Mouse (Mus musculus) stomach, postnatal 0 days (tissue): ENCODE data around the gene Sart1. TPM values are rescaled to one million over a fixed set of nuclear protein-coding genes. Genes with fewer than 3 reads are reported as not detected.
"Not testable (repeated sequence)": the region's sequence is repeated elsewhere in the genome, so short reads cannot be mapped to it uniquely, and the experiment has no call there.

ENCODE experiments used
- ATAC-seq: fragments of 200-750 bp; cut with Nextera tagmentation; 2 replicates; pipeline ENCODE4 v1.8.0; 2017; ENCODE audit not compliant: low FRiP score, low TSS enrichment
- DNase-seq: peaks from one replicate; pipeline ENCODE4 v3.0.0-alpha.2; 2016; ENCODE audit warnings: low spot score
- H3K27ac ChIP-seq: fragments of 300-500 bp; sonication (generic); replicated peaks from 2 replicates; pipeline ENCODE4 v1.5.1; 2014; ENCODE audit warnings: mild to moderate bottlenecking, control low read depth
- H3K27me3 ChIP-seq: fragments of 300-500 bp; sonication (generic); 2 replicates; pipeline ENCODE4 v1.6.1; 2014; ENCODE audit warnings: low read length; ENCODE audit not compliant: control insufficient read depth, insufficient read depth
- H3K36me3 ChIP-seq: fragments of 300-500 bp; sonication (generic); 2 replicates; pipeline ENCODE4 v1.6.1; 2014; ENCODE audit warnings: low read length, mixed read lengths; ENCODE audit not compliant: control insufficient read depth, insufficient read depth
- H3K4me1 ChIP-seq: fragments of 300-500 bp; sonication (generic); replicated peaks from 2 replicates; pipeline ENCODE4 v1.6.1; 2014; ENCODE audit warnings: antibody characterized with exemption; ENCODE audit not compliant: control insufficient read depth, insufficient read depth
- H3K4me2 ChIP-seq: fragments of 300-500 bp; sonication (generic); replicated peaks from 2 replicates; pipeline ENCODE4 v1.6.1; 2014; ENCODE audit warnings: low read depth, mild to moderate bottlenecking, control low read depth, moderate library complexity
- H3K4me3 ChIP-seq: fragments of 300-500 bp; sonication (generic); 2 replicates; pipeline ENCODE4 v1.5.1; 2014; ENCODE audit warnings: low read depth, low read length, control low read depth
- H3K9ac ChIP-seq: fragments of 300-500 bp; sonication (generic); 2 replicates; pipeline ENCODE4 v1.6.1; 2014; ENCODE audit warnings: mild to moderate bottlenecking, low read length, control low read depth, mixed read lengths
- H3K9me3 ChIP-seq: fragments of 300-500 bp; sonication (generic); 2 replicates; pipeline ENCODE4 v1.6.1; 2016; ENCODE audit warnings: low read length; ENCODE audit not compliant: control insufficient read depth
- CTCF ChIP-seq: IDR thresholded peaks from 2 replicates; pipeline ENCODE4 v1.5.1; 2016; ENCODE audit warnings: antibody characterized with exemption, low read depth, mild to moderate bottlenecking, moderate library complexity
- EP300 ChIP-seq: optimal IDR thresholded peaks from 2 replicates; pipeline ENCODE3; 2016; ENCODE audit warnings: antibody characterized with exemption
- WGBS: fragments of 180-500 bp; shearing (Covaris S2); extraction: QIAGEN DNeasy Blood & Tissue Kit; methylation state at CpG from one replicate; pipeline ENCODE4 v1.1.7; 2014; 5-methylcytosine and 5-hydroxymethylcytosine counted together
- polyA plus RNA-seq: library from polyadenylated mRNA; unstranded; fragments of >200 nt; fragmentation: Nextera tagmentation; extraction: Ambion mirVana; gene quantifications from 2 replicates; pipeline ENCODE4 v1.2.1, GENCODE M21; 2015

The Sart1 gene
- polyA plus RNA-seq, 1 experiment from 2014 or later, result 30.9 TPM

- Histone ChIP-seq H3K4me2 (peak overlapping the region; percentile 74), H3K27ac (peak overlapping the region; percentile 98), H3K4me3 (peak overlapping the region; percentile 59), H3K9ac (peak overlapping the region; percentile 88)
- not testable (repeated sequence) for H3K36me3 ChIP-seq, H3K4me1 ChIP-seq, H3K9me3 ChIP-seq, H3K27me3 ChIP-seq
- ATAC-seq (peak; percentile 83), DNase-seq (peak; percentile 68)
- 16% methylated on average over 20 of the region's 25 CpGs for WGBS
- TF ChIP-seq CTCF, result peak; percentile 32
Observed at GRCm38 (mm10) chr19:5406531-5407126, 18.1 kb upstream of the Sart1 start.

GRCm38 (mm10) chr19:5405924-5406323 is 17.4 kb upstream of the Sart1 start:
- H3K4me2 ChIP-seq, result peak overlapping the region; percentile 47
- no peaks in the 10 kb centered on the region for H3K9me3 ChIP-seq
- DNase-seq (no peak), ATAC-seq (no peak)
- H3K9ac ChIP-seq, result peak overlapping the region; percentile 50
- H3K4me3 ChIP-seq, result peak overlapping the region; percentile 32
- H3K27ac ChIP-seq, result peak overlapping the region; percentile 65
- no peaks in the 10 kb centered on the region for H3K4me1 ChIP-seq
- WGBS, result 15% methylated on average over 7 of the region's 7 CpGs
- peaks cover 2% of the 10 kb centered on the region; the same call in 1 of the 2 replicates for H3K36me3 ChIP-seq
- no peak for TF ChIP-seq EP300
- no peaks in the 10 kb centered on the region for H3K27me3 ChIP-seq

- H3K9me3 ChIP-seq, result no peaks in the 10 kb centered on the region
- WGBS, result 70% methylated on average over 8 of the region's 8 CpGs
- DNase-seq, result no peak
- H3K4me2 ChIP-seq, result no peak within 1 kb of the TSS
- no peak for TF ChIP-seq EP300
- TF ChIP-seq CTCF, result 0 out of 2 replicates have a peak, but pooled peaks have one; percentile 1
- H3K36me3 ChIP-seq, result no peaks in the 10 kb centered on the region
- no peak within 1 kb of the TSS for H3K4me3 ChIP-seq
- H3K4me1 ChIP-seq, result no peaks in the 10 kb centered on the region
- H3K27ac ChIP-seq, result no peak within 1 kb of the TSS
- no peaks in the 10 kb centered on the region for H3K27me3 ChIP-seq
- H3K9ac ChIP-seq, result no peak within 1 kb of the TSS
- no peak for ATAC-seq
Observed at GRCm38 (mm10) chr19:5402293-5402692, 13.8 kb upstream of the Sart1 start, which contains the start of gene Tsga10ip. Gene Tsga10ip, minus strand, starts transcription at chr19:5402526.

GRCm38 (mm10) chr19:5401073-5401472 is 12.6 kb upstream of the Sart1 start:
- H3K4me1 ChIP-seq, H3K4me2 ChIP-seq, H3K9ac ChIP-seq, H3K27ac ChIP-seq, H3K36me3 ChIP-seq, DNase-seq, H3K4me3 ChIP-seq, ATAC-seq, H3K27me3 ChIP-seq, H3K9me3 ChIP-seq: not testable (repeated sequence)
- WGBS, result 71% methylated on average over 4 of the region's 4 CpGs

GRCm38 (mm10) chr19:5395371-5395770 is 6.9 kb upstream of the Sart1 start:
- WGBS, result 61% methylated on average over 4 of the region's 4 CpGs
- no peak for DNase-seq
- no peak for ATAC-seq

GRCm38 (mm10) chr19:5394168-5394567 is 5.7 kb upstream of the Sart1 start:
- no peak overlapping the region for H3K4me3 ChIP-seq
- no peak for TF ChIP-seq EP300
- TF ChIP-seq CTCF, result no peak
- no peaks in the 10 kb centered on the region for H3K9me3 ChIP-seq
- no peak overlapping the region for H3K4me2 ChIP-seq
- H3K27me3 ChIP-seq, result no peaks in the 10 kb centered on the region
- no peak for DNase-seq
- peaks cover 7% of the 10 kb centered on the region; the same call in 1 of the 2 replicates for H3K4me1 ChIP-seq
- H3K36me3 ChIP-seq, result no peaks in the 10 kb centered on the region
- H3K27ac ChIP-seq, result no peak overlapping the region
- WGBS, result 49% methylated on average over 10 of the region's 10 CpGs
- ATAC-seq, result no peak
- no peak overlapping the region for H3K9ac ChIP-seq

More at GRCm38 (mm10) chr19:5395371-5395770, 6.9 kb upstream of the Sart1 start:
- TF ChIP-seq CTCF (no peak), EP300 (no peak)
- Histone ChIP-seq H3K36me3 (no peaks in the 10 kb centered on the region), H3K9me3 (no peaks in the 10 kb centered on the region), H3K4me3 (no peak overlapping the region), H3K27ac (no peak overlapping the region), H3K4me2 (no peak overlapping the region), H3K27me3 (no peaks in the 10 kb centered on the region), H3K4me1 (no peaks in the 10 kb centered on the region), H3K9ac (no peak overlapping the region)
